Mouse (Mus musculus): ENCODE results near the gene Anxa4.

The Anxa4 gene

GRCm38 (mm10) chr6:86793021-86793815 lies at the start of gene Anxa4:
TSS of gene Anxa4 (minus strand) at chr6:86793584.
- DNase-seq (ENCODE audit: low spot score in 2 of 2): no peak

DNA sequence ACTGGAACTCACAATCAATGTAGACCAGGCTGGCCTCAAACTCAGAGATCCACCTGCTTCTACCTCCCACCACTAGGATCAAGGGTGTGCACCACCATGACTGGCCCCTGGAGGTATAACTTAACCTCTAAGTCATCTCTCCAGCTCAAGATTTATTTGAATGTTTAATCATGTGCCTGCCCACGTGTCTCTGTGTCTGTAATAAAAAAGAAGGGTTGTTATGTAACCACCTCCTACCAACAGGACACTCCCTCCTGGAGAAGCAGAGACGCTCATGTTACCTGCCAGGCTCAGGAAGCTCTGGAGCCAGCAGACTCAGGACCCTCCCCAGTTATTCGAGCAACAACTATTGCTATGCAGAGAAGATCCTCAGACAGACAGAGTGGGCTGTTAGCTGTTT lies 48.6 kb upstream of the Anxa4 start:
- DNase-seq (ENCODE audit: low spot score in 2 of 2): no peak

DNA sequence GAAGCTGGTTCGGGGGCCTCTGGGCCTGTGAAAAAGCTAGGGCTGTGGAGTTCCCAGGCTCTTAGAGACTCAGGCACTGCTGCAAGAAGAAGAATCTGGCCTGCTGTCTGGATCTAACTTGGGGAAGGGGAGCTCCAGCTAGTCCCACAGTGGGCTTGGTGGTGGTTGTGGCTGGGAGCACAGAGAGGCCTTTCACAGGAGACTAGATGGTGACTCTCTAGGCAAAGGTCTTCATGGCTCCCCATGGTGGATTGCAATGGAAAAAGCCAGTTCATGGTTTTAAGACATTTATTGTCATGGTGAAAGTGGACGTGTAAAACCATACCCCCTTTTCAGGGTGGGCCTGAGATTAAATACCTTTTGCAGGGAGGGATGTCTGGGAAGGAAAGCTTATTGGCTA lies 45.7 kb upstream of the Anxa4 start:
- DNase-seq (ENCODE audit: low spot score in 2 of 2): no peak

DNA sequence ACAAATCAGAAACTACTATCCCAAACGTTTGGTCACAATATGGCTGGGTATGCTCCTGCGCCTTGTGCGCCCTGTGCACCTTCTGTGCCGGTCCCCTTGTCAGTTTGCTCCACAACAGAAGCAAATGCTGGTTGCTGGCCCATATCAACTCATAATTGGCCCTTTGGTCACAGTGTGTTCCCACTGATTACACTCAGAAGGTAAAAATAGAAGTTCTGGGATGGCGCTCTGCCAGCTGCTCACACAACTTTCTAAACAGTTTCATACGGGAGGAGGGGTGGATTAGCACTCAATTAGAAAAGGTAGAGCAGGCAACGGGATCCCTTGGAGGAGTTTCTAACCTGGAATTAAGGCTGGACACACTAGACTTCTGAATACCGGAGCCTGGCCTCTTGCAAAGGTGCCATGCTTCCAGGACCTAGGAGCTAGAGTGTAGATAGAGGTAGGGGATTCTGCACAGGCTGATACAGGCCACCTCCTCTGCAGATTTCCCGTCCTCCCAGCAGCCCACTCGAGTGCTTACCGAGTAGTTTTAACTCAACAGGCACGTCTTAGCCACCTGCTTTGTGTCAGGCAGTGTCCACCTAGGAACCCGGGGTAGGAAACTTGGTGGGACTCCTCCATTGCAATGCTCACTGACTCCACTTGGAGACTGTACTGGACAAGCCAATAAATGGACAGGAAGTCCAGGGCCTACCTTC lies 39.6 kb upstream of the Anxa4 start:
- DNase-seq (ENCODE audit: low spot score in 2 of 2): no peak

GRCm38 (mm10) chr6:86830738-86831500 lies 37.5 kb upstream of the Anxa4 start:
- no peak for DNase-seq (ENCODE audit: low spot score in 2 of 2)

DNA sequence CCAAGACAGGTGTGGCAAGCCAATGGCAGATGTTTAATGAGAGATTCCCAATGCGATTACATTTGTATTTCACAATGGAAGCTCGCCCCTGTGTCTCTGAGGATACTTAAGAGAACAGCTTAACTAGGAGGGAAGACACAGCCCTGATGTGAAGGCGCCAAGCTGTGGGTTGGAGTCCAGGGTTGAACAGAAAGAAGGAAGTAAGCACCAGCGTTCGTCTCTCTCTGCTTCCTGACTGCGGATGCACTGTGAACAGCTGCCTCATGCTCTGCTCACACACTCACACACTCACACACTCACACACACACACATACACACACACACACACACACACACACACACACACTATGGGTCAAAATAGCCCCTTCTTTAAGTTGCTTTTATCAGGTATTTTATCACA lies 36.4 kb upstream of the Anxa4 start:
- DNase-seq (ENCODE audit: low spot score in 2 of 2): no peak

GRCm38 (mm10) chr6:86827432-86827831 lies 34.0 kb upstream of the Anxa4 start:
- DNase-seq (ENCODE audit: low spot score in 2 of 2): no peak

DNA sequence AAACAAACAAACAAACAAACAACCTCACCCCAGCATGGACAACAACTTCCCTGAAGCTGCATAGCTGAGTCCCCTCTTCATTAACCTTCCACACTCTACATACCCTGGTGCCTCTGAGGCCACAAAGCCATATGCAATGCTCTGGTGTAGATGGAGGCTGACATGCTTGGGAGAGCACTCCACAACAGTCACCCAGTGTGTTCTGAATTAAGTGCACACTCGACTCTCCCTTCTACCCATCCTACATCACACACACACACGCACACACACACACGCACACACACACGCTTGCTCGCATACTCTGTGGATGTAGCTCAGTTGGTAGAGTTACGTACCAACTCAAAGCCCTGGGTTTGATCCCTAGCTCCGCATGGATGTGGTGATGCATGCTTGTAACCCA lies 31.0 kb upstream of the Anxa4 start:
- DNase-seq (ENCODE audit: low spot score in 2 of 2): no peak

DNA sequence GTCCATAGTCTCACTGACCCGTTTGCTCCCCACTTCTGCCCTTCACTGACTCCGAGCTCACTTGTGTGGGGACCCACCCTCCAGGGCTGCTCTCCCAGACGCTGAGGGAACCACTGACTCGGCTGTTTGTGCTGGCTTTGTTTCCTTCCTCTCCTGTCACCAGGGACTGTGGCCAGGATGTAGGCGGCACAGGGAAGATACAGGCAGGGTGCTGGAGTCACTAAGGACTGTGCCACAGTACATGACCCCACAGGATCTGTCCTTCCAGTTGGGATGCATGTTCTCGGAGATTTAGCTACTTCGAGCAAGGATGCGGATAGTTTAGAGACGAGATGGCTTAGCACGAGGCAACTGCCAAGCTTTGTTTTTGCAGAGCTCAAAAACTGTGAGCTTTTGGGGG lies 30.4 kb upstream of the Anxa4 start:
- DNase-seq (ENCODE audit: low spot score in 2 of 2): no peak

- no peak for DNase-seq (ENCODE audit: low spot score in 2 of 2)
These were observed 29.7 kb upstream of the Anxa4 start for GRCm38 (mm10) chr6:86823051-86823431.

- peak; percentile 88 to 93 for DNase-seq (ENCODE audit: low spot score in 2 of 2)
These were observed 29.1 kb upstream of the Anxa4 start for GRCm38 (mm10) chr6:86822285-86823050.

DNA sequence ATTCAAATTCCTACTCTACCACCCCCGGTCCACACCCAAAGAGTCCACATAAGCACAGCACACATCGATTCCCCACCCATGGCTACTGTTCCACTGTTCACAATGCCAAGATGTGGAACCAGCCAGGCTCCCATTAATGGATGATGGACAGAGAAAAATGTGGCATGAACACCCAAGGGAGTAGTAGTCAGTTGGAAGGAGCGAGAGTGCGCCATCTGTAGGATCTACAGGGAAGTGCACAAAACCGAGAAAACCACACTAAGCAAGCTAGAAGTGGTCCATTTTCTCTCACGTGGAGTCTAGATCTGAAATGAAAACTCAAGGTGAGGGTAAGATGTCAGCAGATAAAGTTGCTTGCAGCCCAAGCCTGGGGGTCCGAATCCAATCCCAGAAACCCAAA lies 27.3 kb upstream of the Anxa4 start:
- no peak for DNase-seq (ENCODE audit: low spot score in 2 of 2)

DNA sequence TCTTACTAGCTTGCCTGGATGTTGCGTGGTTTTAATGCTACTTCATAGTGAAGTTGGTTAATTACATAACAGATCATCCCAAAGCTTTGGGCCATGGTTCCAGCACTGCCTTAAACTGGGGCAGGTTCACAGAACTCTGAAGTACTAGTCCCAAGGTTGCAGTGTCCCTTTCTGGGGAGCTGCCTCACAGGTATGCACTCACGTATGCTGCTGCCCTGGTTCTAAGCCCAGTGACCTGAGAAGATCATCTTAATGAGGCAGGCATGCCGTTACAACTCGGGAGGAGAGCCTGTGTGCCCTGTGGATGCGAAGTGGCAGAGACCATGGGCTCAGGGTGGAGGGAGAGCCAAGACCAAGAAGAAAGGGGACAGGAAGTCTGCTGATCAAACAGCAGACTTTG lies 26.5 kb upstream of the Anxa4 start:
- DNase-seq (ENCODE audit: low spot score in 2 of 2): no peak

DNA sequence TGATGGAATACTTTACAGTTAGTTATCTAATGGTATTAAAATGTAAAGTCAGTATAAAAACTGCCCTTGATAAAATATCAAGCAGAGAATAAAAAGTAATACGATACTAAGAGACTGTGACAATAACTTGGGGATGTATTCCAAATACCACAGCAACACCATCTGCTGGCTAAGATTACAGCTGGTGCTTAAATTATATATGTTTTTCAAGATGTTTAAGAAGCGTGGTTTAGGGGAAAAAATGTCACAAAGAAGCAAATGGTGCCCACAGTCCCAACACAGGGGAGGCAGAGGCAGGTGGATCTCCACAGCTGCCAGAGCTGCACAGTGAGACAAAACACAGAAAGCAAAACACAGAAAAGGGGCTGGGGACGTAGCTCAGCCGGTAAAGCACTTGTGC lies 25.5 kb upstream of the Anxa4 start:
- DNase-seq (ENCODE audit: low spot score in 2 of 2): no peak

DNA sequence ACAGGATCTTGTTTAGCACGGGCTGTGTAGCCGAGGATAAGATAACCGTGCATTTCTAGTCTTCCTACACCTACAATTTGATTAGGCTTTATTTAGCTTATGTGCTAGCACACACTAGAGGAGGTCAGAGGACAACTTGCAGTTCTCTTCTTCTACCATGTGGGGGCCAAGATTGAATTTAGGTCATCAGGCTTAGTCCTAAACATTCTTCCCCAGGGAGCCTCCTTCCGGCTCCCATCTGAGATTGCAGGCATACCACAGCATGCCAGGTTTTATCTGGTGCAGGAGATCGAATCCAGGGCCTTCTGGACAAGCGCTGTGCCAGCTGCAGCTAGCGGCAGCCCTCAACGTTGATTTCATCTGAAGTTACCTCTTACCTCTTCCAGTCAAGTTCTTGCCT lies 23.2 kb upstream of the Anxa4 start:
- no peak for DNase-seq (ENCODE audit: low spot score in 2 of 2)

DNA sequence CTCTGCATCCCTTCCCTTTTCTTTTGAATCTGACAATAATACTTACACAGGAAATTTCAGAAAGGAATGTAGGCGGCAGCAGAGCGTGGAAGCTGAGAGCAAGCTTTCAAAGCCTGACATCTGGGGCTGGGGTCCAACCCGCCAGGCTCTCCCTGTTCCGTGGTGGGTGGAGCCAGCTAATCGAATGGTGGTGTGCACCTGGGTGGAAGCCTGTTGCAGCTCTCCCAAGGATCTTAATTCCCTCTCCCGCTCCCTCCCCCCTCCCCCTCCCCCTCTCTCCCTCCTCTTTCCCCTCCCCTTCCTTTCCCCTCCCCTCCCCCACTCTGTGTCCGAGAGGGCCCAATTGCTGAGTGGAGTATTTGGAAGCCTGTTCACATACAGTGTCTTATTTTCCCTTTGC lies 22.1 kb upstream of the Anxa4 start:
- DNase-seq (ENCODE audit: low spot score in 2 of 2): no peak

GRCm38 (mm10) chr6:86814926-86815325 lies 21.5 kb upstream of the Anxa4 start:
- peak in 1 of 2 experiments; percentile 28 for DNase-seq (ENCODE audit: low spot score in 2 of 2)

DNA sequence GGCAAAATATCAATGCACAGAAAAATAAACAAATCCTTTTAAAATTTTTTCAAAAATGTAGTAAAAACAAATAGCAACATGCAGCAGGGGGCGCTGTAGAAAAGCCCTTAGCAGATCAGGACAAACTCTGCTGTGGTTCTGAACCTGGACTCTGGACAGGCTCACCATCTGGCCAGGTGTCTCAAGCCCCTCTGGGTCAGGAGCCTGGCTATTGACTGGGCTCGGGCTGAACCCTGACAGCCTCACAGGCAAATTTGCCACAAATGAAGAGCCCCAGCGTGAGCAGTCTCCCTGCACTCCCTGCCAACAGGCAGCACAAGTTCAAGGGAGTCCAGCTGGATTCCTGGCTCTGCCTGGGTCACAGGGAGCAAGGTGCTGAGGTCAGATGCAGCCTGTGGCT lies 20.0 kb upstream of the Anxa4 start:
- DNase-seq (ENCODE audit: low spot score in 2 of 2): peak; percentile 63 to 73

DNA sequence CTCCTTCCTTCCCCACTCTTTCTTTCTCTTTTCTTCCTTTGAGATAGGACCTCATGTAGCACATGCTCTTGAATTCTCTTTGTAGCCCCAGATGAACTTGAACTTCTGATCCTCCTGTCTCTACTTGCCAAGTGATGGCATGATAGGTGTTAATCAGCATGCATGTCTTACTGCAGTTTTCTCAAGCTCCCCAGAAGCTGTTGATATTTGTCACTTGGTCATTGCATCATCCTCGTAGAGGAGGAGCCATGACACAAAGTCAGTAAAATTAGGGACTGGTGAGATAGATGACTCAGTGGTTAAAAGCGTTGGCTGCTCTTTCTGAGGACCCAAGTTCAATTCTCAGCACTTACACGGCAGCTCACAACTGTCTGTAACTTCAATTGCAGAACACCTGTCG lies 19.5 kb upstream of the Anxa4 start:
- DNase-seq (ENCODE audit: low spot score in 2 of 2): no peak

GRCm38 (mm10) chr6:86806455-86807086 lies 13.2 kb upstream of the Anxa4 start:
- peak; percentile 85 to 86 for DNase-seq (ENCODE audit: low spot score in 2 of 2)

DNA sequence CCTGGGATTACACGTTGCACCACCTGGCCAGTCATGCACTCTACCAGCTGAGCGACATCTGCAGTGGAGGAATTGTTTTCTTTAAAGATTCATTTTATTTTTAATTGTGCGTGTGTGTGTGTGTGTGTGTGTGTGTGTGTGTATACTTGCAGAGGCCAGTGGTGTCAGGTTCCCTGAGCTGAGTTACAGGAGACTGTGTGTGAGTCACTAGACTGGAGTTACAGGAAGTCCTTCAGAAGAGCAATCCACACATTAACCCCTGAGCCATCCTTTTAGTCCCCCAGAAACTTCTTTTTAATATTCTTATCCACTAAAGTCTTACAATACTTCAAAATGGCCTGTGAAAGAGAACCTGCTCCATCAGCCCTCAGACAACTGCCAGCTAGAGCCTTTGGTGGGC lies 11.3 kb upstream of the Anxa4 start:
- DNase-seq (ENCODE audit: low spot score in 2 of 2): no peak

Measured in right cerebral cortex, adult 2 months (tissue).